Mouse (Mus musculus) lung, postnatal 0 days (tissue): ENCODE results near the gene Kcns1. TPM values are rescaled to one million over a fixed set of nuclear protein-coding genes. Genes with fewer than 3 reads are reported as not detected.

Source experiments
- ATAC-seq: fragments of 200-750 bp; cut with Nextera tagmentation; 2 replicates; pipeline ENCODE4 v1.8.0; 2017; ENCODE audit warnings: moderate library complexity
- DNase-seq: peaks from one replicate; pipeline ENCODE4 v3.0.0-alpha.2; 2016; ENCODE audit warnings: low spot score
- H3K27ac ChIP-seq: fragments of 300-500 bp; sonication (generic); 2 replicates; pipeline ENCODE4 v1.5.1; 2014; ENCODE audit warnings: antibody characterized with exemption, mild to moderate bottlenecking, low read length, mixed read lengths
- H3K27me3 ChIP-seq: fragments of 300-500 bp; sonication (generic); replicated peaks from 2 replicates; pipeline ENCODE4 v1.6.1; 2014; ENCODE audit warnings: low read length, mixed read lengths; ENCODE audit not compliant: insufficient read depth
- H3K36me3 ChIP-seq: fragments of 300-500 bp; sonication (generic); 2 replicates; pipeline ENCODE4 v1.6.1; 2014; ENCODE audit warnings: low read length, mixed read lengths; ENCODE audit not compliant: insufficient read depth
- H3K4me1 ChIP-seq: fragments of 300-500 bp; sonication (generic); 2 replicates; pipeline ENCODE4 v1.6.1; 2014; ENCODE audit warnings: antibody characterized with exemption, low read depth, low read length, mixed read lengths; ENCODE audit not compliant: insufficient read depth
- H3K4me2 ChIP-seq: fragments of 300-500 bp; sonication (generic); replicated peaks from 2 replicates; pipeline ENCODE4 v1.6.1; 2014; ENCODE audit warnings: low read depth, mild to moderate bottlenecking, low read length, moderate library complexity, mixed read lengths
- H3K4me3 ChIP-seq: fragments of 300-500 bp; sonication (generic); 2 replicates; pipeline ENCODE4 v1.5.1; 2014; ENCODE audit warnings: low read depth, low read length
- H3K9ac ChIP-seq: fragments of 300-500 bp; sonication (generic); replicated peaks from 2 replicates; pipeline ENCODE4 v1.6.1; 2014; ENCODE audit warnings: low read depth, mild to moderate bottlenecking
- H3K9me3 ChIP-seq: fragments of 300-500 bp; sonication (generic); 2 replicates; pipeline ENCODE4 v1.6.1; 2016; ENCODE audit warnings: low read length, mixed read lengths
- CTCF ChIP-seq: IDR thresholded peaks from 2 replicates; pipeline ENCODE4 v1.5.1; 2016; ENCODE audit warnings: antibody characterized with exemption, mild to moderate bottlenecking
- EP300 ChIP-seq: IDR thresholded peaks from 2 replicates; pipeline ENCODE4 v1.6.1; 2016; ENCODE audit warnings: antibody characterized with exemption, mild to moderate bottlenecking, control low read depth
- WGBS: fragments of 180-500 bp; shearing (Covaris S2); extraction: QIAGEN DNeasy Blood & Tissue Kit; methylation state at CpG from one replicate; pipeline ENCODE4 v1.1.7; 2014; 5-methylcytosine and 5-hydroxymethylcytosine counted together
- polyA plus RNA-seq: library from polyadenylated mRNA; unstranded; fragments of >200 nt; fragmentation: Nextera tagmentation; extraction: Ambion mirVana; gene quantifications from 2 replicates; pipeline ENCODE4 v1.2.1, GENCODE M21; 2015

Gene Kcns1
- polyA plus RNA-seq, 1 experiment from 2014 or later, result not detected

DNA sequence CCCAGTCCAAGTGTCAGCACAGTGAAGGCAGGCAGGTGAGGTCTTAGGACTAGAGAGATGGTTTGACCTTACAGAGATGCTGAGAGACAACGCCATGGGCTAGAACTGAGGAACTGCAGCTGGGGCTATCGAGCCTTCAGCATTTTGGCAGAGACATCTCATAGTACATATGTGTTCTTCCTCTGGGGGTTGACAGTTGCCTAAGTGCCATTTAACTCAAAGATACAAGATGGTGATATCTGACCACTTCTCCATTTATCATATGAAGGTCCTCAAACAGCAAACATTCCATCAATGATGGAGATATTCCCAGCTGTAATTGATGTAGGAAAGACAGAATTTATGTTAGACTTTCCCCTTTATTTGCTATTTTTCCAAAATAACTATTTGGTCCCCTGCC is 43.6 kb downstream of the Kcns1 start:
- Histone ChIP-seq H3K4me3 (no peak overlapping the region), H3K9me3 (no peaks in the 10 kb centered on the region), H3K9ac (no peak overlapping the region), H3K4me1 (no peaks in the 10 kb centered on the region), H3K4me2 (no peak overlapping the region), H3K27me3 (no peaks in the 10 kb centered on the region), H3K27ac (no peak overlapping the region), H3K36me3 (no peaks in the 10 kb centered on the region; the same call in 1 of the 2 replicates)
- DNase-seq, result no peak
- WGBS, result 77% methylated on average over 2 of the region's 2 CpGs
- TF ChIP-seq CTCF (no peak), EP300 (no peak)
- no peak for ATAC-seq

DNA sequence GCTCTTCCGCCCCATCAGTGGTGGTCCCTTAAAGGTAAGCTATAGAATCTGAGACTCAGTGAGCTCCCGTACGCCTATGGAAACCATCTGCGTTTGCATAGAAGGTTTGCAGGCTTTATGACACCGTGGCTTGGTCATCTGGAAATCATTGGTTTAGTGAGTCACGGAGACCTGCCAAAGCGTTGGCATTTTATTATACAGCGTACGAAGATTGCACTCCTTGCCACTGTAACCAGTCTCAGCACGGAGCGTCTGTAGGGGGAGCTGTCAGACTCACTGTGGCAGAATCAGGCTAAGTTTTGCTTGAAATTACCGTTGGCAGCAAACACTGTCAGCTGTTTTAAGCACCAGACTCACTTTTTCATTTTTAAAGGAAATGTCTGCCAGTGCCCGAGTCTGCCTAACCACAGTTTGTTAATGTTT is 44.4 kb downstream of the Kcns1 start:
- peak; percentile 17 for ATAC-seq
- TF ChIP-seq CTCF (peak; percentile 70), EP300 (no peak)
- H3K4me2 ChIP-seq, result no peak overlapping the region
- H3K9ac ChIP-seq, result no peak overlapping the region
- peak; percentile 55 for DNase-seq
- no peak overlapping the region for H3K27ac ChIP-seq
- no peaks in the 10 kb centered on the region for H3K36me3 ChIP-seq
- 70% methylated on average over 13 of the region's 13 CpGs for WGBS
- no peaks in the 10 kb centered on the region for H3K27me3 ChIP-seq
- H3K9me3 ChIP-seq, result no peaks in the 10 kb centered on the region
- H3K4me3 ChIP-seq, result no peak overlapping the region
- no peaks in the 10 kb centered on the region for H3K4me1 ChIP-seq

DNA sequence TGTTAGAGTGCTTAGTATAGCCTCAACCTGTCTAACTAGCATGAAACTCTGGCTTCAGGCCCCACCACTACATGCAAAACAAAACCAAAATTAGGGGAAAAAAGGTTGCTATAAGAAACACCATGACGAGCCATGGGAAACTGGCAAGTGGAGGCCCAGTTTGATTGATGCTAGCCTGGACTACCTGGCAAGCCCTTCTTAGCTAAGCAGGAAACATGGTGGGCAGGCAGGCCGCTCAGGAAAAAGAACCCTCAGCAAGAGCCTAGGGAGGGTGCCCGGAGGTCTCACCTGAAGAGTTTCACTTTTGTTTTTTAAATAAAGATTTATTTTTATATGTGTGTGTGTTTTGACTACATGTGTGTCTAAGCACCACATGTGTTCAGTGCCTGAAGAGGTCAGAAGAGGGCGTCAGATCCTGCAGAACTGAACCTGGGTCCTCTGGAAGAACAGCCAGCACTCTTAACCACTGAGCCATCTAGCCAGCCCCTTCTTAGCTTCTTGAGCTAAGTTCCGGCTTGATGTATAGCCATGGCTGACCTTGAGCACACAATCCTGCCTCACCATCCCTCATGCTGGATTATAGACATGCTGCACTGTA is 47.6 kb downstream of the Kcns1 start:
- Histone ChIP-seq H3K9ac (no peak overlapping the region), H3K9me3 (no peaks in the 10 kb centered on the region), H3K4me3 (no peak overlapping the region), H3K27ac (no peak overlapping the region), H3K27me3 (no peaks in the 10 kb centered on the region), H3K4me1 (no peaks in the 10 kb centered on the region), H3K36me3 (peaks cover 9% of the 10 kb centered on the region; the same call in 1 of the 2 replicates), H3K4me2 (no peak overlapping the region)
- no peak for TF ChIP-seq EP300
- TF ChIP-seq CTCF, result peak; percentile 15; the same call in 1 of the 2 replicates
- DNase-seq (no peak), ATAC-seq (no peak)
- 79% methylated on average over 5 of the region's 5 CpGs for WGBS

DNA sequence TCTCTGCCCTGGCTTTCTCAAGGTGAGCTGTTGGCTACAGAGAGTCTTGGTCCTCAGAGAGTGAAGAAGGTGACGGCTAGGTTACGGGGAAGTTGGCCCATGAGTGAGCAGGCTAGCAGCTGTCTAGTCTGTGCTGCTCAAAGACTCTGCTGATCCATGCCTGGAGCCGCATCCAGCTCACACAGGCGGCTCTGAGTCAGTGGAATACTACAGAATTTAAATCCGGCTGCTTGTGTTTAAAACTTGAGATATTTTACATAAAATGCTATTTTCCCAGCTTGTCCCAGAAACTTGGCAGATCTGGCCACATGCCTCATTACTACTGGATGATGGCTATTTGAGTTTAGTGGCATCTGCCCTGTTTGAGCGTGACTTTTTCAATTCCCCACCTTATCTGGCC is 51.4 kb downstream of the Kcns1 start:
- Histone ChIP-seq H3K27me3 (no peaks in the 10 kb centered on the region), H3K4me3 (no peak overlapping the region), H3K4me1 (no peaks in the 10 kb centered on the region), H3K27ac (no peak overlapping the region), H3K4me2 (no peak overlapping the region), H3K9ac (no peak overlapping the region), H3K9me3 (no peaks in the 10 kb centered on the region), H3K36me3 (peaks cover 12% of the 10 kb centered on the region; the same call in 1 of the 2 replicates)
- WGBS, result 91% methylated on average over 6 of the region's 6 CpGs
- DNase-seq, result no peak
- no peak for TF ChIP-seq EP300
- no peak for TF ChIP-seq CTCF
- no peak for ATAC-seq

DNA sequence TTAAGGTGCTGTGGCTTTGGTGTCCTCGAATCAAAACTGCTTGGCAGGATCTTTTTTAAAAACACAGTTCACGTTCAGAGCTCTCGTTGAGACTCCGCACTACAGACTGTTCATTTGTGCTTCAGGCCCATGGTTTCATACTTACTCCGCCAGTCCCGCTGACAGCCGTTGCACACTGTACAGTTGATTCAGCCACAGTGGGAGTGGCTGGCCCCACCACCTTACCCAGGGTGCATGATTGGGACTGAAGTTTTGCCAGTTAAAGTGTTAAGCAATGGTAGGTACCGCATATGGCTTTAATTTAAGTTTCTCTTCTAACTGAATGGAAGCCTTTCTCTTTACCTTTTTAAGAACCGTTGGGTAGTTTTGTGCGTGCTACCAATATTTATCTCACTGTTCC is 55.4 kb downstream of the Kcns1 start:
- Histone ChIP-seq H3K9ac (no peak overlapping the region), H3K27me3 (no peaks in the 10 kb centered on the region), H3K4me3 (no peak overlapping the region), H3K27ac (no peak overlapping the region), H3K9me3 (no peaks in the 10 kb centered on the region), H3K4me2 (no peak overlapping the region), H3K36me3 (peaks cover 14% of the 10 kb centered on the region; the same call in 1 of the 2 replicates), H3K4me1 (no peaks in the 10 kb centered on the region)
- ATAC-seq (no peak), DNase-seq (no peak)
- 86% methylated on average over 10 of the region's 10 CpGs for WGBS
- no peak for TF ChIP-seq EP300
- TF ChIP-seq CTCF, result no peak

DNA sequence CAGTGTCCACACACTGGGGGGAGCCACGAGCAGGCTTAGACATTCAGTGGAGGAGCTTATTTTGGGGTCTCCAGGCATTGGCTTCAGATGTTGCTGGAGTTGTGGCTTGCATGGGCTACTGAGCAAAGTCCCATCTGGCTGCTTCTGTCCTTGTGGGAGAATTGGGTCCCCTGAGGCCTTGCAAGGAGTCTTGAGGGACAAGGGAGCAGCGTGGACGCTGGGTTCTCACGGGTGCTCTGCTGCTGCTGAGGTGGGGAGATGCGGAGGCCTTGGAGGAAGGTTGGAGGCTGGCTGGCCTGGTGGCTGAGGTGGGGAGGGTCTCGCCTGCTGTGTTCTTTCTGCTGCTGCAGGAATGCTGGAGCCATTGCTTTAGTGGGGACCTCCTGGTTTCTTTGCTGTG is 56.9 kb downstream of the Kcns1 start:
- Histone ChIP-seq H3K4me3 (no peak overlapping the region), H3K4me1 (no peaks in the 10 kb centered on the region), H3K4me2 (no peak overlapping the region), H3K9me3 (no peaks in the 10 kb centered on the region), H3K27ac (no peak overlapping the region), H3K36me3 (peaks cover 8% of the 10 kb centered on the region; the same call in 1 of the 2 replicates), H3K9ac (no peak overlapping the region), H3K27me3 (no peaks in the 10 kb centered on the region)
- DNase-seq (no peak), ATAC-seq (no peak)
- TF ChIP-seq EP300, result no peak
- no peak for TF ChIP-seq CTCF
- 93% methylated on average over 6 of the region's 6 CpGs for WGBS

Other genes with a start within 250 kb of the Kcns1 start
- 263 and 295 TPM in 2 replicates for gene Ywhab, start 176.2 kb downstream of the Kcns1 start, polyA plus RNA-seq
- 0.36 and 0.60 TPM in 2 replicates for gene Pabpc1l, start 145.7 kb downstream of the Kcns1 start, polyA plus RNA-seq
- gene Stk4, start 100.8 kb downstream of the Kcns1 start, polyA plus RNA-seq, result 26.3 and 27.0 TPM in 2 replicates
- 27.2 and 30.3 TPM in 2 replicates for gene Tomm34, start 99.9 kb downstream of the Kcns1 start, polyA plus RNA-seq
- 0.15 and 0.18 TPM in 2 replicates for gene Wfdc5, start 11.6 kb upstream of the Kcns1 start, polyA plus RNA-seq
- gene Wfdc12, start 19.5 kb upstream of the Kcns1 start, polyA plus RNA-seq, result 0.26 TPM in 1 of 2 replicates, not detected in the other
- not detected in 2 replicates for gene Wfdc15a, start 29.0 kb upstream of the Kcns1 start, polyA plus RNA-seq
- not detected in 2 replicates for gene Wfdc15b, start 50.5 kb upstream of the Kcns1 start, polyA plus RNA-seq
- gene Svs2, start 67.4 kb upstream of the Kcns1 start, polyA plus RNA-seq, result not detected in 2 replicates
- gene Svs3b, start 85.5 kb upstream of the Kcns1 start, polyA plus RNA-seq, result not detected in 2 replicates
- not detected in 2 replicates for gene Svs4, start 107.3 kb upstream of the Kcns1 start, polyA plus RNA-seq
- not detected in 2 replicates for gene Svs3a, start 118.2 kb upstream of the Kcns1 start, polyA plus RNA-seq
- gene Svs6, start 145.6 kb upstream of the Kcns1 start, polyA plus RNA-seq, result not detected in 2 replicates
- not detected in 2 replicates for gene Svs5, start 161.6 kb upstream of the Kcns1 start, polyA plus RNA-seq
- gene Slpi, start 218.0 kb upstream of the Kcns1 start, polyA plus RNA-seq, result 79.5 and 106 TPM in 2 replicates
- 29.7 and 42.6 TPM in 2 replicates for gene Rbpjl, start 232.0 kb upstream of the Kcns1 start, polyA plus RNA-seq
- gene Matn4, start 234.0 kb upstream of the Kcns1 start, polyA plus RNA-seq, result 71.4 and 81.2 TPM in 2 replicates